Mouse (Mus musculus) frontal cortex, adult (tissue): ENCODE results near the gene Ltbp4.

Source experiments
- ATAC-seq: cut with Nextera tagmentation; 2 replicates; pipeline ENCODE4 v1.9.2; 2017; ENCODE audit warnings: mild to moderate bottlenecking, moderate library complexity, mixed read lengths; ENCODE audit not compliant: low TSS enrichment

Ltbp4 gene

DNA sequence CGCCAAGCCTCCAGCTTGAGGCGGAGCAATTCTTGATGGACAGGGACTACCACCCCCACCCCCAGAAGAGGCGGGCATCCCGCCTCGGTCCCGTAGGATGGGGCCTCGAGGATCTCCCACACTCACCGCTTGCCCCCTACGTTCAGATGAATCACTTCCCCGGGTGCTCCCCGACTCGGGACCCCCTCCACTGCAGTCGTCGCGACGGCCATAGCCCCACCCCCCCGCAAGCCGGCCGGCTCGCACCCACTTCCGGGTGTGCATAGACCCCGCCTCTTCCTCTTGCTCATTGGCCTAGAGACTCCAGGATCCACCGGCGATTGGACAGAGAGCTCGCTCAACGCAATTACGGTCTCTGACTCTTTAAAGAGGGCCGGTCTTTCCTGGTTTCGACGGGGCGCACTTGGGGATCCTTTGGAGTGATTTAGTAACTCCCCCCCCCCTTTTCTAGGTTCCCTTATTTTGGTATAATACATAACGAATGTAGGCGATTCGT is 18.3 kb upstream of the Ltbp4 start, which contains the start of gene Shkbp1:
Gene Shkbp1, minus strand, starts transcription at position 275 of the 496 bp plus-strand sequence.
- ATAC-seq: peak; percentile 92

GRCm38 (mm10) chr7:27355261-27355660 is 17.8 kb upstream of the Ltbp4 start:
- no peak for ATAC-seq

GRCm38 (mm10) chr7:27354783-27355182 is 17.3 kb upstream of the Ltbp4 start:
- ATAC-seq: no peak

DNA sequence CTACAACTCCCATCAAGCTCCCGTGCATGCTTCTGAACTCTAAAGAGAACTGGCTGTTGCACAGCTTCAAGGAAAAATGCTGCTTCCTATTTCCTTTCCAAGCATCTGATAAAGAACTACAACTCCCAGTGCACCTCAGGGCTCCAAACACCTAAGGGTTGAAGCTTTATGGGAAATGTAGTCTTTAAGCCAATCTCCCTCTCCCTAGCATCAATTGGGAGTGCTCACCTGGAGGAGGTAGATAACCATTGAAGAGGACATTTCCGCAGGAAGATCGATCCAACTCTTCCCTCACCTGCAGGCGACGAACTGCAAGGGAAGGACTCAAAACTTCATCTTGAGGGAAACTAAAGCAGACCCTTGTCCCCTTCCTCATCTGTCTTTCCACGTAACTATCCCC is 16.7 kb upstream of the Ltbp4 start:
- ATAC-seq: peak; percentile 47

GRCm38 (mm10) chr7:27345444-27345843 is 8.0 kb upstream of the Ltbp4 start:
- no peak for ATAC-seq

GRCm38 (mm10) chr7:27342595-27342994 is 5.1 kb upstream of the Ltbp4 start:
- ATAC-seq: no peak

DNA sequence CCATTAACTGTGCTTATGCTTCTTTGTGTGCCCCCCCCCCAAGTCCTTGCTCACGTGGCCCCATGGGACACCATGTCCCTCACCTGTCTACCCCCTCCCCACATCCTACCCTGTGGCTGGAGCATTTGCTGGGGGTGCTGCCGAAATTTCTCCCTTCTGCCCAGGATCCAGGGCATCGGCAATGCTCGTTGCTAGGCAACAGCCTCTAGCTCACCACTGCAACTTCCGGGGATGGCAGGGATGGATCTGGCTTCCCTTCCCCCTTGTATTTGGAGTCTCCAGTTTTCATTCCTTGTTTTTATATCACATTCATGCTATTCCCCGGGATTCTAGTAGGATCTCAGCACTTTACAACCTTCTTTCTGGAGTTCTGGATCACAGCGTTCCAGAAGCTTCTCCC is 2.0 kb upstream of the Ltbp4 start:
- ATAC-seq: peak; percentile 69

GRCm38 (mm10) chr7:27339114-27339513 is 1.6 kb upstream of the Ltbp4 start:
- peak; percentile 24; the same call in 1 of the 2 replicates for ATAC-seq

GRCm38 (mm10) chr7:27335928-27336823 is 1.3 kb downstream of the Ltbp4 start:
- ATAC-seq: peak; percentile 53

GRCm38 (mm10) chr7:27335011-27335720 is 2.3 kb downstream of the Ltbp4 start:
- ATAC-seq: no peak

DNA sequence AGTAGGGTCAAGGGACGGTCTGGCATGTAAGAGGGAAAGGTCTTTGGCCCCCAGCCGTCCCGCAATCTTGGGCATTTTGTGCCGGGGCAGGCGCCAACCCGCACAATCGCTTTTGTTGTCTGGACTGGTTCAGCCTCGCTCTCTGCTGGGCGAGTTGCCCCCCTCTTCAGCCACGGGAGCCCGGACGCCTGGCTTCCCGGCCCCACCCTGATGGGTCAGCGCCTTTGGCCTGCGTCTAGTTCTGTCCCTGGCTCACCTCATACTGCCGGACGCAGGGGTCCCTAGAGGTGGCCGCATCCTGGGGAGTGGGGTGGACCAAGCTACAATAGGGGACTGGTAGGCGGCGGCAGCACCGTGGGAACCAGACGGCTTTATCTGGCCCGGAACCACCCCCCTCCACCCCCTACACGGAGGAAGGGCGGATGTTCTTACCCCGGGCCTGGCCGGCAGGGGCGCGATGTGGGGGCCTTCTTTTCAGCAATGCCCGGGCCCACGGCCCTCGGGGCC is 3.0 kb downstream of the Ltbp4 start:
- no peak for ATAC-seq

DNA sequence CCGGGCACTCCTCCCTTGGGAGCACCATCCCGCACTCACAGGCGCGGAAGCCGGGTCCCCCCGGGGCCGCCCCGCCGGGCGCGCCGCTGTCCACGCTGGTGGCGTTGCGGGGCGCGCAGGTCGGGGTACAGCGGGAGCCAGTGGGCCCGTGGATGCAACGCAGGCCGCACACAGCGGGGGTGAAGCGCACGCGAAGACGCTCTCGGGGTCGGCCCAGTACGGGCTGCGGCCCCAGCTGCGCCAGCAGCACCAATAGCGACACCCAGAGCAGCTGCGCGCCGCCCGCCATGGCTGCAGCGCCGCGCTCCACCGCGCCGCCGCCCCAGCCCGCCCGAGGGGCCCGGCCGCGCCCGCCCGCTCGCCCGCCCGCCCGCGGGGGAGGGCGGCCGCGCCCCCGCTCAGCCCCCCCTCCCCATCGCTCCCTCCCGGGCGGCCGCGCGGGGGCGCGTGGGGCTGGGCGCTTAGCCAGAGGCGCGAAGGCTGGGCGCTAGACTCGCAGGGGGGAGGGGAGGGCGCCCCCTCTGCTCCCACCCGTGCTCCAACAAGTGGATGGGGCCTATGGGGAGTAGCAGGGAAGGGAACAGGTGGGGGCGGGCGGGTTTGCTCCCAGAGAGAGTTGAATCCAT is 4.1 kb downstream of the Ltbp4 start:
- no peak for ATAC-seq

DNA sequence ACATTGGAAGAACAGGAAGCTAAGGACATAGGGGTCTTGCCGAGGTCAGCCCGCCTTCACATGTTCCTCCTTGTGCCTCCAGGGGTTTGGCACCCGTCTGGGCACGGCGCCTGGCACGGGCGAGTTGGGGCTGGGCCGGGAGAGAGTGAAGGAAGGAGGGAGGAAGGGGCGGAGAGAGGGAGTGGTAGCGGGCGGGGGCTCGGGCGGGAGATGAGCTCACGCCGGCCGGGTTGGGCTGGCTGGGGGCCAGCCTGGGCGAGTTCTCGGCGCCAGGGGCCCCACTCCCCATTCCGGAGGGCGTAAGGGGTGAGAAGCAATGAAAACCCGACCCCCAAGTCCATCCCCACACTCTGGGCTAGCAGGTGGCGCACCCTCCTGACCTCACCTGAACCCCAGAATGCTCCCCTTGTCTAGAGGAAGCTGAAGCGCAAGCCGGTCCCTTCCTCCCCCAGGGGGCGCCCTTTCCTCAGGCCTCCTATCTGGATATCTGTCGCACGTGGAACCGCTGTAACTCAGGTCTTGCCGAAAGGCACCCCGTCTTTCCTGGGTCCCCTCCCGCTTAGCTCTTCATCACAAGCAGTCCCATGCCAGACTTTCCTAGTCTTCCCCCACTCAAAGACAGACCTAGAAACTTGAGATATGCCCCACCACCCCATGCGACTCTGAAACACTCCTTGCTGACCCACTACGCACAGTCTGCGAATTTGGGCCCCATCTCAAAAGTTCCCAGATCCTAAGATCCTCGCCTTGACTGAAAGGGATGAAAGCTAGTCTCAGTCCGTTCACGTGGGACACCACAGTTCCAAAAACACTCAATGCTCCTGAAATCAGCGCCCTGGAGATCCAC is 4.9 kb downstream of the Ltbp4 start:
- no peak for ATAC-seq

DNA sequence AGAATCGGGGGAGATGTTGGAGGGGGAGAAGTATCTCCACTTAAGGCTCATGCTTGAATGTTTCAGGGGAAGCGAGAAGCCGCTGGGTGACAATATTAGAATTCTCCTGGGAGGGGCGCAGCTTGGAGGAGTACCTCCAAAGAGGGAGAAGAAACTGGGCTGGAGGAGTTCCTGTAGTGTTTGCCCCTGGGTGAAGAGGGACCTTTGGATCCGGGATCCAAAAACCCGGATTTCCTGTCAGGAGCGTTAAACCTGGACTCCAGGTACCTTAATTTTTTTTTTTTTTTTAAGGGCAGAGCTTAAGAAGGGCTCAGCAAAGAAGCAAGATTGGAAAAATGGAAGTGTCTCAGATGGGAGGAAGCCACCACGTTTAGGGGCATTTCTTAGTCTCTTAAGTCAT is 5.6 kb downstream of the Ltbp4 start:
- ATAC-seq: no peak

DNA sequence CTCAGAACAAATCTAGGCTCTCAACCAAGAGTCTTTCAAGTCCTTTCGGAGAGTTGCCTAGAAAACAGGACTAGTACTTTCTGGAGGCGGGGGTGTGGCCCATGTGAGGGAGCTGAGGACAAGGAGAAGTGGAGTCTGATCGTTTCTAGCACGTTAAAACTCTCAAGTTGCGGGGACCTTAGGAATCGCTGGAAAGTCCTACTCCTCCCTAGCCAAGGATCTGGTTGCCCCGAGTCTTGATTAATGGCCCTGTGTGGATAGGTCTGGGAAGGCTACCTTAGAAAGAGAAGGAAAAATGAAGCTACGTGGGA is 6.0 kb downstream of the Ltbp4 start:
- ATAC-seq: no peak

DNA sequence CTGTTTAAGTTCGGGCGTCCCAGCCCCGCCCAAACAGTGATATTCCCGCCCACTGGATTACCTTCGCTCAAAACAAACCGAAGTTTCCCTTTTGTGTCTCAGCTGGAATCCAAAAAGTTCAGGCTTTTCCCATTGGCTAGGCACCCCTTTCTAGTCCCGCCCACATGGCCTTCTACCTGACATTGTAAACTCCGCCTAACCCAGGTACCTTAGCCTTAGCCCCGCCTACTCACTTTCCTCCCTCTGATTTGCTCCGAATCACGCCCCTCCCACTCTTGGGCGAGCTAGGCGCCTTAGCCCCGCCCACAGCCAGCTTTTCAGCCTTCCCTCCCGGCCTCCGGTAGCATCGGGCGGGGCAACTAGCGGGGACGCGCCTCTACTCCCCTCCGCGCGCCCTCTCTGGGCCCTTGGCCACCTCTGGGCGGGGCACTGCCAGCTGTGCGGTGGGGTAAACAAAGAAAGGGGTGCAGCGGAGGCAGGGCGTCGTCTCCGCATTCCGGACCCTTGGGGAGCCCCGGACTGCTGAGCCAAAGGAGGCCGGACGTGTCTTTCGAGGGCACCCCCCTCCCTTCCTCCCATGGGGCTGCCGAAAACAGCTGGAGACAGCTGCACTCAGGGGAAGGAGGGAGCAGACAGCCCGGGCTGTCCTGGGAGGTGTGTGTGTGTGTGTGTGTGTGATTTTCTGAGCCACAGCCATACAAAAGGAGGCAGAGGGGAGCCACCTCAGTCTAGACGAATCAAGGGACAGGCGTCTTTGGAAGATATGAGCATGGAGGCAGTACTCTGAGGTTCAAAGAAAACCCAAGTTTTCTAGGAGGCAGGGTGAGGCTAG is 6.6 kb downstream of the Ltbp4 start:
- no peak for ATAC-seq

- no peak for ATAC-seq
Observed at GRCm38 (mm10) chr7:27329981-27330380, 7.5 kb downstream of the Ltbp4 start.

DNA sequence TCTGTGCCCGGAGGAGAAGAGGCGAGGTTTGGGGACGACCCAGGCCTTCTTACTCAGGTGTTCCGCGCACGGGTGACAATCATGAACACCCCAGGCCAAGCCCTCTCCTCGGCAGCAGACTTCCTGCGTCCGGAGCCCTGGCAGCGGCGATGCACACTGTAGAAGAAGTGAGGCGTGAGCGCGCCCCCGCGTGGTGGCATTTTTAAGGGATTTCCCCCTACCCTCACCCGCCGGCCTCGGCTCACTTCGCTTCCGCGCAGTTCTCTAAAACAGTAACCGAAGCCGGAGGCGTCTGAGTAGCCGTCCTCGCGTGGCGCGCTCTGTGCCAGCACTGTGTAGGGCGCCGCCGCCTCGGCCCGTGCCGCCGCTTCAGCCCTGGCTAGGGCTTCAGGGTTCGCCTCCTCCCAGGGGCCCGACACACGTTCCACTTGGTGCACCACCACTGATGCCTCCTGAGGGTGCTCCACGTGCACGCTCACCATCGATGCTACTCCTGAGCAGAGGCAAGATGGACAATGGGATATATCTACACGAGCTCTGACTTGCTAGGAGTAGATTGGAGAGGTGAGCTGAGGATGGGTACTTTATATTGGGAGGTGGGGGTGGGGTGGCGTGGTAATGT is 8.1 kb downstream of the Ltbp4 start:
- ATAC-seq: peak; percentile 28; the same call in 1 of the 2 replicates

GRCm38 (mm10) chr7:27328648-27329047 is 8.8 kb downstream of the Ltbp4 start:
- no peak for ATAC-seq

DNA sequence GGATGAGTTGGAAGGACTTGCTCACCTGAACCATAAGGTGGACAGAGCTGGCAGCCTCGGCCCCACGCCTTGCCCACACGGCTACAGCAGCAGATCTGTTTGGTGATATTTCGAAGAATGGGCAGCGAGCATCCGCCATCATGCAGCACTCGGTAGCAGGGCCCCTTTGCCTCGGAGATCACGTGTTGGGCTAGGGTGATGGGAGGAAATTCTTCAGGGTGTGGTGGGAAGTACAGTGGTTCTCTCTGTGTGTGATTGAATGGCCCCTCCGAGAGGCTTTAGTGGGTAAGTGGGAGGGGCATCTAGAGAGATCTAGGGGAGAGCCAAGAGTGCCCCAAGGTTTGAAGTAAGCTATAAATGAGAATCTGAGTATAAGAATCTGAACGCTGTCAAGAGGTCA is 9.3 kb downstream of the Ltbp4 start:
- no peak for ATAC-seq
